Mouse (Mus musculus): ENCODE data around the gene Mboat2. TPM values are rescaled to one million over a fixed set of nuclear protein-coding genes. Genes with fewer than 3 reads are reported as not detected.

Gene Mboat2
- total and polyA plus RNA-seq, 3 experiments = 3.8 to 12.3 (median 8.4) TPM

GRCm38 (mm10) chr12:24843395-24844072 lies 12.9 kb downstream of the Mboat2 start:
- Histone ChIP-seq H3K36me3 (ENCODE audit: control insufficient read depth, insufficient read depth, low read length) (no peaks in the 10 kb centered on the region), H3K9ac (ENCODE audit: low read depth, low read length) (no peak overlapping the region), H3K79me2 (replicated peaks; ENCODE audit: control insufficient read depth, insufficient read depth, low read length) (no peaks in the 10 kb centered on the region; the same call in 1 of the 2 replicates), H3K4me1 (ENCODE audit: control insufficient read depth, insufficient read depth, low read length) (peaks cover 1% of the 10 kb centered on the region; the same call in 1 of the 2 replicates), H3K27me3 (ENCODE audit: control insufficient read depth, insufficient read depth, low read length) (no peaks in the 10 kb centered on the region), H3K27ac (no peak overlapping the region), H3K4me3 (no peak overlapping the region)
- no peak for DNase-seq
- intact Hi-C loops (cut with DNase I) = no loop called here
- no peak for TF ChIP-seq POLR2A (IDR thresholded peaks at IDR 0.05; ENCODE audit: insufficient read depth, low read depth, low read length)
- TF ChIP-seq CTCF (IDR thresholded peaks at IDR 0.05) = no peak
- no peak for TF ChIP-seq EP300 (IDR thresholded peaks at IDR 0.05; ENCODE audit: insufficient read depth, low read depth, low read length)
- WGBS = 50% methylated on average over 7 of the region's 7 CpGs

GRCm38 (mm10) chr12:24845344-24845743 lies 14.7 kb downstream of the Mboat2 start:
- Histone ChIP-seq H3K27me3 (ENCODE audit: control insufficient read depth, insufficient read depth, low read length) (no peaks in the 10 kb centered on the region), H3K36me3 (ENCODE audit: control insufficient read depth, insufficient read depth, low read length) (no peaks in the 10 kb centered on the region), H3K4me1 (ENCODE audit: control insufficient read depth, insufficient read depth, low read length) (peaks cover 1% of the 10 kb centered on the region; the same call in 1 of the 2 replicates), H3K79me2 (replicated peaks; ENCODE audit: control insufficient read depth, insufficient read depth, low read length) (no peaks in the 10 kb centered on the region; the same call in 1 of the 2 replicates), H3K9ac (ENCODE audit: low read depth, low read length) (no peak overlapping the region), H3K4me3 (no peak overlapping the region), H3K27ac (no peak overlapping the region)
- WGBS = 85% methylated on average over 4 of the region's 4 CpGs
- TF ChIP-seq EP300 (IDR thresholded peaks at IDR 0.05; ENCODE audit: insufficient read depth, low read depth, low read length) (no peak), POLR2A (IDR thresholded peaks at IDR 0.05; ENCODE audit: insufficient read depth, low read depth, low read length) (no peak), CTCF (IDR thresholded peaks at IDR 0.05) (peak; percentile 39)
- intact Hi-C loops (cut with DNase I) = no loop called here
- DNase-seq = no peak

GRCm38 (mm10) chr12:24848107-24848506 lies 17.4 kb downstream of the Mboat2 start:
- Histone ChIP-seq H3K27ac (no peak overlapping the region), H3K9ac (ENCODE audit: low read depth, low read length) (no peak overlapping the region), H3K4me3 (no peak overlapping the region), H3K79me2 (replicated peaks; ENCODE audit: control insufficient read depth, insufficient read depth, low read length) (peaks cover 2% of the 10 kb centered on the region), H3K36me3 (ENCODE audit: control insufficient read depth, insufficient read depth, low read length) (no peaks in the 10 kb centered on the region), H3K27me3 (ENCODE audit: control insufficient read depth, insufficient read depth, low read length) (no peaks in the 10 kb centered on the region), H3K4me1 (ENCODE audit: control insufficient read depth, insufficient read depth, low read length) (no peaks in the 10 kb centered on the region; the same call in 1 of the 2 replicates)
- intact Hi-C loops (cut with DNase I) = no loop called here
- no peak for DNase-seq
- 77% methylated on average over 5 of the region's 5 CpGs for WGBS
- TF ChIP-seq EP300 (IDR thresholded peaks at IDR 0.05; ENCODE audit: insufficient read depth, low read depth, low read length) (no peak), CTCF (IDR thresholded peaks at IDR 0.05) (no peak), POLR2A (IDR thresholded peaks at IDR 0.05; ENCODE audit: insufficient read depth, low read depth, low read length) (no peak)

- intact Hi-C loops (cut with DNase I) = no loop called here
- no peak for DNase-seq
- Histone ChIP-seq H3K4me1 (ENCODE audit: control insufficient read depth, insufficient read depth, low read length) (peaks cover 3% of the 10 kb centered on the region), H3K36me3 (ENCODE audit: control insufficient read depth, insufficient read depth, low read length) (no peaks in the 10 kb centered on the region), H3K4me3 (no peak overlapping the region), H3K9ac (ENCODE audit: low read depth, low read length) (no peak overlapping the region), H3K27ac (no peak overlapping the region), H3K27me3 (ENCODE audit: control insufficient read depth, insufficient read depth, low read length) (no peaks in the 10 kb centered on the region), H3K79me2 (replicated peaks; ENCODE audit: control insufficient read depth, insufficient read depth, low read length) (peaks cover 3% of the 10 kb centered on the region; the same call in 1 of the 2 replicates)
- 84% methylated on average over 5 of the region's 5 CpGs for WGBS
- TF ChIP-seq EP300 (IDR thresholded peaks at IDR 0.05; ENCODE audit: insufficient read depth, low read depth, low read length) (no peak), POLR2A (IDR thresholded peaks at IDR 0.05; ENCODE audit: insufficient read depth, low read depth, low read length) (no peak), CTCF (IDR thresholded peaks at IDR 0.05) (no peak)
Observed at GRCm38 (mm10) chr12:24857354-24857753, 26.7 kb downstream of the Mboat2 start.

- DNase-seq = no peak
- Histone ChIP-seq H3K79me2 (replicated peaks; ENCODE audit: control insufficient read depth, insufficient read depth, low read length) (0 out of 2 replicates have a peak, but pooled peaks cover 1% of the 10 kb centered on the region), H3K27ac (no peak overlapping the region), H3K4me3 (no peak overlapping the region), H3K27me3 (ENCODE audit: control insufficient read depth, insufficient read depth, low read length) (no peaks in the 10 kb centered on the region), H3K36me3 (ENCODE audit: control insufficient read depth, insufficient read depth, low read length) (no peaks in the 10 kb centered on the region), H3K4me1 (ENCODE audit: control insufficient read depth, insufficient read depth, low read length) (peaks cover 3% of the 10 kb centered on the region), H3K9ac (ENCODE audit: low read depth, low read length) (no peak overlapping the region)
- intact Hi-C loops (cut with DNase I) = no loop called here
- TF ChIP-seq EP300 (IDR thresholded peaks at IDR 0.05; ENCODE audit: insufficient read depth, low read depth, low read length) (no peak), POLR2A (IDR thresholded peaks at IDR 0.05; ENCODE audit: insufficient read depth, low read depth, low read length) (no peak), CTCF (IDR thresholded peaks at IDR 0.05) (no peak)
- WGBS = 66% methylated on average over 7 of the region's 7 CpGs
Observed at GRCm38 (mm10) chr12:24859357-24859756, 28.7 kb downstream of the Mboat2 start.

- 90% methylated on average over 9 of the region's 9 CpGs for WGBS
- intact Hi-C loops (cut with DNase I) = no loop called here
- Histone ChIP-seq H3K9ac (ENCODE audit: low read depth, low read length) (no peak overlapping the region), H3K27ac (no peak overlapping the region), H3K27me3 (ENCODE audit: control insufficient read depth, insufficient read depth, low read length) (no peaks in the 10 kb centered on the region), H3K79me2 (replicated peaks; ENCODE audit: control insufficient read depth, insufficient read depth, low read length) (0 out of 2 replicates have a peak, but pooled peaks cover 1% of the 10 kb centered on the region), H3K4me1 (ENCODE audit: control insufficient read depth, insufficient read depth, low read length) (peaks cover 3% of the 10 kb centered on the region), H3K36me3 (ENCODE audit: control insufficient read depth, insufficient read depth, low read length) (no peaks in the 10 kb centered on the region), H3K4me3 (no peak overlapping the region)
- no peak for DNase-seq
- TF ChIP-seq CTCF (IDR thresholded peaks at IDR 0.05) = no peak
- TF ChIP-seq POLR2A (IDR thresholded peaks at IDR 0.05; ENCODE audit: insufficient read depth, low read depth, low read length) = no peak
- no peak for TF ChIP-seq EP300 (IDR thresholded peaks at IDR 0.05; ENCODE audit: insufficient read depth, low read depth, low read length)
Observed at GRCm38 (mm10) chr12:24860436-24860835, 29.8 kb downstream of the Mboat2 start.
